Mouse (Mus musculus) intestine, embryonic 14.5 days (tissue): ENCODE results near the gene Cd274. TPM values are rescaled to one million over a fixed set of nuclear protein-coding genes. Genes with fewer than 3 reads are reported as not detected.

Experiments used
- ATAC-seq: fragments of 200-750 bp; cut with Nextera tagmentation; replicated peaks from 2 replicates; pipeline ENCODE4 v1.8.0; 2017; ENCODE audit warnings: low read depth, moderate number of reproducible peaks, moderate TSS enrichment, moderate library complexity; ENCODE audit not compliant: low FRiP score, low TSS enrichment
- DNase-seq: peaks from one replicate; pipeline ENCODE4 v3.0.0-alpha.2; 2018; ENCODE audit warnings: low spot score
- H3K27ac ChIP-seq: fragments of 300-500 bp; sonication (generic); 2 replicates; pipeline ENCODE4 v1.5.1; 2014; ENCODE audit warnings: low read depth, mild to moderate bottlenecking, control low read depth
- H3K27me3 ChIP-seq: fragments of 300-500 bp; sonication (generic); replicated peaks from 2 replicates; pipeline ENCODE4 v1.6.1; 2014; ENCODE audit warnings: low read length, control low read depth; ENCODE audit not compliant: control insufficient read depth, insufficient read depth
- H3K36me3 ChIP-seq: fragments of 300-500 bp; sonication (generic); 2 replicates; pipeline ENCODE4 v1.6.1; 2014; ENCODE audit warnings: low read length, control low read depth; ENCODE audit not compliant: control insufficient read depth, insufficient read depth
- H3K4me1 ChIP-seq: fragments of 300-500 bp; sonication (generic); replicated peaks from 2 replicates; pipeline ENCODE4 v1.6.1; 2014; ENCODE audit warnings: low read length, control low read depth, mixed read lengths; ENCODE audit not compliant: control insufficient read depth, insufficient read depth
- H3K4me2 ChIP-seq: fragments of 300-500 bp; sonication (generic); 2 replicates; pipeline ENCODE4 v1.6.1; 2014; ENCODE audit warnings: low read length
- H3K4me3 ChIP-seq: fragments of 300-500 bp; sonication (generic); 2 replicates; pipeline ENCODE4 v1.5.1; 2014; ENCODE audit warnings: low read depth, low read length, control low read depth, mixed read lengths
- H3K9ac ChIP-seq: fragments of 300-500 bp; sonication (generic); 2 replicates; pipeline ENCODE4 v1.6.1; 2014; ENCODE audit warnings: mild to moderate bottlenecking, low read length
- H3K9me3 ChIP-seq: fragments of 300-500 bp; sonication (generic); 2 replicates; pipeline ENCODE4 v1.6.1; 2016; ENCODE audit warnings: low read length, control low read depth; ENCODE audit not compliant: control insufficient read depth
- WGBS: fragments of 180-500 bp; shearing (Covaris S2); extraction: QIAGEN DNeasy Blood & Tissue Kit; methylation state at CpG from one replicate; pipeline ENCODE4 v1.1.7; 2014; 5-methylcytosine and 5-hydroxymethylcytosine counted together
- polyA plus RNA-seq: library from polyadenylated mRNA; unstranded; fragments of >200 nt; fragmentation: Nextera tagmentation; extraction: Ambion mirVana; gene quantifications from 2 replicates; pipeline ENCODE4 v1.2.1, GENCODE M21; 2014

Gene Cd274
- polyA plus RNA-seq, 1 experiment from 2014 or later, result 0.47 TPM

- WGBS, result 81% methylated on average over 14 of the region's 14 CpGs
- no peaks in the 10 kb centered on the region for H3K27me3 ChIP-seq
- 0 out of 2 replicates have a peak, but pooled peaks cover 2% of the 10 kb centered on the region for H3K4me1 ChIP-seq
- ATAC-seq, result no peak
- H3K4me2 ChIP-seq, result no peak overlapping the region
- no peaks in the 10 kb centered on the region for H3K36me3 ChIP-seq
- no peak overlapping the region for H3K27ac ChIP-seq
- no peak overlapping the region for H3K9ac ChIP-seq
- no peaks in the 10 kb centered on the region for H3K9me3 ChIP-seq
- no peak overlapping the region for H3K4me3 ChIP-seq
- DNase-seq, result no peak
Observed at GRCm38 (mm10) chr19:29379839-29380603, 12.8 kb downstream of the Cd274 start.

- Histone ChIP-seq H3K27me3 (no peaks in the 10 kb centered on the region), H3K27ac (no peak overlapping the region), H3K4me2 (no peak overlapping the region), H3K9me3 (no peaks in the 10 kb centered on the region), H3K36me3 (no peaks in the 10 kb centered on the region), H3K4me3 (no peak overlapping the region), H3K4me1 (0 out of 2 replicates have a peak, but pooled peaks cover 2% of the 10 kb centered on the region), H3K9ac (no peak overlapping the region)
- WGBS, result 93% methylated on average over 5 of the region's 5 CpGs
- DNase-seq (no peak), ATAC-seq (no peak)
Observed at GRCm38 (mm10) chr19:29383368-29383767, 16.1 kb downstream of the Cd274 start.

- Histone ChIP-seq H3K9me3 (no peaks in the 10 kb centered on the region), H3K4me2 (no peak overlapping the region), H3K4me1 (0 out of 2 replicates have a peak, but pooled peaks cover 2% of the 10 kb centered on the region), H3K36me3 (no peaks in the 10 kb centered on the region), H3K9ac (no peak overlapping the region), H3K4me3 (no peak overlapping the region), H3K27me3 (no peaks in the 10 kb centered on the region), H3K27ac (no peak overlapping the region)
- ATAC-seq (no peak), DNase-seq (no peak)
- WGBS, result 87% methylated on average over 9 of the region's 9 CpGs
Observed at GRCm38 (mm10) chr19:29384412-29384811, 17.2 kb downstream of the Cd274 start.

GRCm38 (mm10) chr19:29384994-29385393 lies 17.7 kb downstream of the Cd274 start:
- DNase-seq (no peak), ATAC-seq (no peak)
- no peak overlapping the region for H3K27ac ChIP-seq

GRCm38 (mm10) chr19:29385822-29386221 lies 18.6 kb downstream of the Cd274 start:
- no peak for ATAC-seq
- no peaks in the 10 kb centered on the region for H3K36me3 ChIP-seq
- no peak overlapping the region for H3K4me2 ChIP-seq
- no peak overlapping the region for H3K27ac ChIP-seq
- H3K9me3 ChIP-seq, result no peaks in the 10 kb centered on the region
- WGBS, result 89% methylated on average over 4 of the region's 4 CpGs
- DNase-seq, result no peak
- no peaks in the 10 kb centered on the region for H3K27me3 ChIP-seq
- H3K9ac ChIP-seq, result no peak overlapping the region
- no peak overlapping the region for H3K4me3 ChIP-seq
- H3K4me1 ChIP-seq, result 0 out of 2 replicates have a peak, but pooled peaks cover 2% of the 10 kb centered on the region

More at GRCm38 (mm10) chr19:29384994-29385393, 17.7 kb downstream of the Cd274 start:
- 0 out of 2 replicates have a peak, but pooled peaks cover 2% of the 10 kb centered on the region for H3K4me1 ChIP-seq
- H3K36me3 ChIP-seq, result no peaks in the 10 kb centered on the region
- H3K9ac ChIP-seq, result no peak overlapping the region
- H3K27me3 ChIP-seq, result no peaks in the 10 kb centered on the region
- WGBS, result 76% methylated on average over 6 of the region's 6 CpGs
- no peak overlapping the region for H3K4me3 ChIP-seq
- H3K9me3 ChIP-seq, result no peaks in the 10 kb centered on the region
- no peak overlapping the region for H3K4me2 ChIP-seq

- ATAC-seq (no peak), DNase-seq (no peak)
- Histone ChIP-seq H3K27ac (no peak overlapping the region), H3K9ac (no peak overlapping the region), H3K4me1 (no peaks in the 10 kb centered on the region), H3K4me2 (no peak overlapping the region), H3K4me3 (no peak overlapping the region), H3K27me3 (no peaks in the 10 kb centered on the region), H3K9me3 (no peaks in the 10 kb centered on the region), H3K36me3 (no peaks in the 10 kb centered on the region)
- WGBS, result 96% methylated on average over 1 of the region's 1 CpGs
Observed at GRCm38 (mm10) chr19:29388818-29389217, 21.6 kb downstream of the Cd274 start.

GRCm38 (mm10) chr19:29390483-29390882 lies 23.2 kb downstream of the Cd274 start:
- Histone ChIP-seq H3K9ac (no peak overlapping the region), H3K9me3 (no peaks in the 10 kb centered on the region), H3K4me3 (no peak overlapping the region), H3K4me1 (no peaks in the 10 kb centered on the region), H3K27ac (no peak overlapping the region), H3K36me3 (no peaks in the 10 kb centered on the region), H3K4me2 (no peak overlapping the region), H3K27me3 (no peaks in the 10 kb centered on the region)
- WGBS, result 68% methylated on average over 5 of the region's 5 CpGs
- ATAC-seq (no peak), DNase-seq (no peak)

GRCm38 (mm10) chr19:29391279-29391678 lies 24.0 kb downstream of the Cd274 start:
- H3K9ac ChIP-seq, result no peak overlapping the region
- no peaks in the 10 kb centered on the region for H3K36me3 ChIP-seq
- WGBS, result 73% methylated on average over 4 of the region's 4 CpGs
- DNase-seq (no peak), ATAC-seq (no peak)
- H3K4me3 ChIP-seq, result no peak overlapping the region
- no peaks in the 10 kb centered on the region for H3K27me3 ChIP-seq
- no peaks in the 10 kb centered on the region for H3K4me1 ChIP-seq
- no peaks in the 10 kb centered on the region for H3K9me3 ChIP-seq
- H3K4me2 ChIP-seq, result no peak overlapping the region
- H3K27ac ChIP-seq, result no peak overlapping the region

GRCm38 (mm10) chr19:29393333-29393732 lies 26.1 kb downstream of the Cd274 start:
- ATAC-seq (no peak), DNase-seq (no peak)
- Histone ChIP-seq H3K4me1 (no peaks in the 10 kb centered on the region), H3K27me3 (no peaks in the 10 kb centered on the region), H3K27ac (no peak overlapping the region), H3K4me2 (no peak overlapping the region), H3K9me3 (peaks cover 6% of the 10 kb centered on the region), H3K36me3 (no peaks in the 10 kb centered on the region), H3K9ac (no peak overlapping the region), H3K4me3 (no peak overlapping the region)
- WGBS, result 83% methylated on average over 9 of the region's 9 CpGs
